Mouse (Mus musculus): ENCODE results near the gene Kirrel.

The Kirrel gene

DNA sequence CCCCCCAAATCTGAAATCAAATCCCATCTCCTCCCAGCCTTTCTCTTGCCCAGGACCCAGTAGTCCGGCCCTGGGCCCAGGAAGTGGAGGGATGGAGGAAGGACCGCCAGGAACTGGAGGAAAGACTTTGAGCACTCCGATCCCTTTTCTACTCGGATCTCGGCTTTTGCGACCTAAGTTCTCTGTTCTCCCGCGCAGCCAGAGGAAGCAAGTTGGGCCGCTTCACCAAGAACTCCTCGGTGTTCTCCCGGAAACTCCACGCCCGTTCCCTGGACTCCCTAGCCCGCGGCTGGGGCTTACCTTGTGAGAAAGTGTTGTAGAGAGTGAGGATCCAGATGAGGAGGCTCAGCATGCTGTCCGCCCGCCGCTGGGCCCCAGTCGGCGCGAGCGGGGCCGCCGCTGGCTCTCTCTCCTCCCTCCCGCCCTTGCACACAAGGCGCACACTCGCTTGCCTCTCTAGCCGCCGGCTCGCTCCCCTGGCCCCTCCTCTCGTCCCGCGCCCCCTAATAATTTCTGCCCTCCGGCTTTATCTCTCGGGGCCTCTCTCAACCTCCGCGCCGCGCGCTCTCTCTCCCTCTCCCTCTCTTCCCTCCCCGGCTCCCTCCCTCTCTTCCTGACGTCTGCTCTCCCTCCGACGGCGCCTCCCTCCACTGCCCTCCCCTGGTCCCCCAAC lies at the start of gene Kirrel:
TSS of gene Kirrel (minus strand) at position 652 of the 673 bp plus-strand sequence.
- in situ Hi-C loops (cut with MboI; ENCODE audit: low pct_unique_long_range_greater_than_20kb in 1 of 2, low sequenced_read_pairs in 2 of 2, unreplicated experiment in 1 of 2): no loop called here

GRCm38 (mm10) chr3:87223636-87224035 lies 49.1 kb upstream of the Kirrel start:
- in situ Hi-C loops (cut with MboI; ENCODE audit: low pct_unique_long_range_greater_than_20kb in 1 of 2, low sequenced_read_pairs in 2 of 2, unreplicated experiment in 1 of 2): no loop called here

GRCm38 (mm10) chr3:87222346-87222745 lies 47.8 kb upstream of the Kirrel start:
- in situ Hi-C loops (cut with MboI; ENCODE audit: low pct_unique_long_range_greater_than_20kb in 1 of 2, low sequenced_read_pairs in 2 of 2, unreplicated experiment in 1 of 2): no loop called here

- in situ Hi-C loops (cut with MboI; ENCODE audit: low pct_unique_long_range_greater_than_20kb in 1 of 2, low sequenced_read_pairs in 2 of 2, unreplicated experiment in 1 of 2): no loop called here
Measured at GRCm38 (mm10) chr3:87215176-87215575, 40.6 kb upstream of the Kirrel start.

DNA sequence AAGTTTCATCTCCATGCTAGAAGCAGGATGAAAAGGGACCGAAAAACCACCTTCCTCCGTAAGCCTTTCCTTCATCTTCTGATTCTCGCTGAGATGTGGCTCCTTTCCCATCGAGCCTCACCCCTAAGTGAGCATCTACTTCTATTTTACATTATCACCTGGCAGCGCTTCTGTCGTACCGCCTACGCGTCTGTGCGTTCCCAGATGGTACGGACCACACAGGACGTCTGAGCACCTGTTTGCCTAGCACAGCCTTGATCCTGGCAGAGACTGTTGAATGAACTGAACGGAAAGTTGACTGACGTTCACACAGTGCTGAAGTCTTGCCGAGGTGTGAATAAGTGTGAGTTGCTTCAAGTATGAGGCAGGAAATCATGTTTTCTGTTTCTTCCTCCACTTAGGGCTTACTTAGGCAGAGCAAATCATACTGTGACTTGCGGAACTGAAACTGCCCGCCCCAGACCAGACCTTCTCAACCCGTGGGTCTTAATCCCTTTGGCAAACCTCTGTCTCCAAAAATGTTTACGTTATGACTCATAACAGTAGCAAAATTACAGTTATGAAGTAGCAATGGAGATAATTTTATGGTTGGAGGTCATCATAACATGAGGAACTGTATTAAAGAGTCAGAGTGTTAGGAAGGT lies 39.8 kb upstream of the Kirrel start:
- in situ Hi-C loops (cut with MboI; ENCODE audit: low pct_unique_long_range_greater_than_20kb in 1 of 2, low sequenced_read_pairs in 2 of 2, unreplicated experiment in 1 of 2): no loop called here

DNA sequence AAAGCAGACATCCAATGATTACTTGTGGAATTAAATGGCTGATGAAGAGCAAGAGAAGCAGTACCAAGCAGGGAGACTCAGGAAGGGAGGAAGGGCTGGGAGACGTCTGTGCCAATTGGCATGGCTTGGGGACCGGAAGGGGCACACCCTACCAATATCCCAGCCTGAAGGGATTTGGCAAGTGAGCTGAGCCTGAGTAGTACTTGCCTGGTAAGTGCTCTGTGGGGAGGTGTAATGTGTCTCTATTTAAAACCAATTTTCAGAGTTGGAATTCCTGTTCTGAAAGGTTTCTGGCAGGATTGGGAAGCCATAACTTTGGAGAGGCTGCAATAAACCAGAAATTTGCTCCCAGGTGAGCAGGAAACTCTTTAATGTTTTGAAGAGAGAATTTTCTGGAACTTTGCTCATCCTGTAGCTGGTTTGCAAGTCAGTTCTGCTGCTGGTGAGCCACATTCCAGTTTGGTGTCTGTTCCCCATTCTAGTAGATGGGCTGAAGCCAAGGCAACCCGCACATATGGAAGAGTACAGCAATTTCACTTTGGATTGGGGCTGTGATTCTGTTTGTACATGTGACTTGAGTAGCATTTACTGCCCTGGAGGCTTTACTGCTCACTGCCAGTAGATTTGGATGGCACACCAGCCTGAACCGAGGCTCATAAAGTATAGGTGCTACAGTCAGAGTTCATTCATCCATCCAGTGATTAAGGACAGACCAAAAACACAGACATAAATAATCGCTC lies 32.0 kb upstream of the Kirrel start:
- in situ Hi-C loops (cut with MboI; ENCODE audit: low pct_unique_long_range_greater_than_20kb in 1 of 2, low sequenced_read_pairs in 2 of 2, unreplicated experiment in 1 of 2): no loop called here

DNA sequence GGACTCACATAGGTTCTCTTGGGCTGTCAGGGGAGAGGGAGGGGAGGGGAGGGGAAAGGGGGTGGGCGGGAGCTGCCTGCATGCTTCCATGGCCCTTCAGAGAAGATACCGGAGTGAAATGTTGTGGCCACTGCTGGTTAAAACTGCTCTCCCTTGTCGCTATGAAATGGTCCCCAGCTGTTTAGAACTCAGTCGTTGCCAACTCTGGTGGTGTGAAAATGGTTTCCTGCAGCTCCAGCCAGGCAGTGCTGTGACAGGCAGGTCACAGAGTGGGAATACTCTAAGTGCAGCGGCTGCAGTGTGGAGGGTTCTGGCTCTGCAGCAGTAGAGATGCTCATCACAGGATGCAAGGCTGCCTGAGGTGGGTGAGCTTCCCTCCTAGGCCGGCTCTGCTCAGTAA lies 22.1 kb upstream of the Kirrel start:
- in situ Hi-C loops (cut with MboI; ENCODE audit: low pct_unique_long_range_greater_than_20kb in 1 of 2, low sequenced_read_pairs in 2 of 2, unreplicated experiment in 1 of 2): no loop called here

GRCm38 (mm10) chr3:87195041-87195440 lies 20.5 kb upstream of the Kirrel start:
- in situ Hi-C loops (cut with MboI; ENCODE audit: low pct_unique_long_range_greater_than_20kb in 1 of 2, low sequenced_read_pairs in 2 of 2, unreplicated experiment in 1 of 2): no loop called here

DNA sequence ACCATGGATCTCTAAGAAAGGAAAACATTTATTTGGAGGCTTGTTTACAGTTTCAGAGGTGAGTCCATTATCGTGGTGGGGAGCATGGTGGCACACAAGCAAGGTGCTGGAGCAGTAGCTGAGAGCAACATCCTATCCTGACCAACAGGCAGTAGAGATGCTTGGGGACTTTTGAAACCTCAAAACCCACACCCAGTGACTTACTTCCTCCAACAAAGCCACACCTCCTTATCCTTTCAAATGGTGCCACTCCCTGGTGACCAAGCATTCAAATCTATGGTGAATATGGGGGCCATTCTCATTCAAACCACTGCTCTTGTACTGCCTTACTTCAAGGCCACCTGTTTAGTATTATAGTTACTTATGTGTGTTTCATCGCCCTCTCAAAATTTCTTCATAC lies 20.0 kb upstream of the Kirrel start:
- in situ Hi-C loops (cut with MboI; ENCODE audit: low pct_unique_long_range_greater_than_20kb in 1 of 2, low sequenced_read_pairs in 2 of 2, unreplicated experiment in 1 of 2): no loop called here

DNA sequence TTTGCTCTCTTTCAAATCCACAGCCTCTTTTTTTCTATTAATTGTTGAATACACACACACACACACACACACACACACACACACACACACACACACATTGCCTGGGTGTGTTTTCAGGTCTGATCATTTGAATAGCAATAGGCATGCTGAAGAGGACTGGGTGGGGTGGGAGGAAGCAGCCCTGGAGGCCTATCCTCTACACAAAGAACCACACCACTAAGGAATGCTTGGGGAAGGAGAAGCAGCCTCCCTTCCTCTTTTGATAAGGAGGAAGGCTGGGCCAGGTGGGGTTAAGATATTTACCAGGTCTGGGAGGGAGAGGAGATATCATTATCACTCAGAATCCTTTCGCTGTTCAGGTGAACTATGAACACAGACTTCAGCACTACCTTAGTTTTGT lies 19.2 kb upstream of the Kirrel start:
- in situ Hi-C loops (cut with MboI; ENCODE audit: low pct_unique_long_range_greater_than_20kb in 1 of 2, low sequenced_read_pairs in 2 of 2, unreplicated experiment in 1 of 2): no loop called here

- in situ Hi-C loops (cut with MboI; ENCODE audit: low pct_unique_long_range_greater_than_20kb in 1 of 2, low sequenced_read_pairs in 2 of 2, unreplicated experiment in 1 of 2): no loop called here
Measured at GRCm38 (mm10) chr3:87193352-87193751, 18.8 kb upstream of the Kirrel start.

GRCm38 (mm10) chr3:87176687-87177086 lies 2.1 kb upstream of the Kirrel start:
- in situ Hi-C loops (cut with MboI; ENCODE audit: low pct_unique_long_range_greater_than_20kb in 1 of 2, low sequenced_read_pairs in 2 of 2, unreplicated experiment in 1 of 2): loop anchor here (5.0 kb wide), 1 partner anchor 89 kb away; no protein-coding TSS in a partner anchor

DNA sequence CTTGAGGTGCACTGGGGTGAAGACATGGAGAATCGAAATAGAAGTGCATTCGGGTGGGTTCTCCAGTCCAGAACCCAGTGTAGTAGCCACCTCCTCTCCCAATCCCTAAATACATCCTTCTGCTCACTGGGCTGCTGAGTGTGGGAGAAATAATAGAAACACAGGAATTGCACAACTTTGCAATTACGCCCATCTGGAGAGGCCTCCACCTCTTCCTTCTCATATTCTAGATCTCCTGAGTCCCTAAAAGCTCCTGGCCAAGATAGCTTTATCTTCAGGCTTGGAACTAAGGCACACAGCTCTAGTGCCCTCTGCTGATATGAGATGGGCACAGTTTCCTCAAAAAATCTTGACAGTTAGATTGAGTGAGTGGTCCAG lies 880 bp upstream of the Kirrel start:
- in situ Hi-C loops (cut with MboI; ENCODE audit: low pct_unique_long_range_greater_than_20kb in 1 of 2, low sequenced_read_pairs in 2 of 2, unreplicated experiment in 1 of 2): loop anchor here (5.0 kb wide), 1 partner anchor 88 kb away; no protein-coding TSS in a partner anchor

DNA sequence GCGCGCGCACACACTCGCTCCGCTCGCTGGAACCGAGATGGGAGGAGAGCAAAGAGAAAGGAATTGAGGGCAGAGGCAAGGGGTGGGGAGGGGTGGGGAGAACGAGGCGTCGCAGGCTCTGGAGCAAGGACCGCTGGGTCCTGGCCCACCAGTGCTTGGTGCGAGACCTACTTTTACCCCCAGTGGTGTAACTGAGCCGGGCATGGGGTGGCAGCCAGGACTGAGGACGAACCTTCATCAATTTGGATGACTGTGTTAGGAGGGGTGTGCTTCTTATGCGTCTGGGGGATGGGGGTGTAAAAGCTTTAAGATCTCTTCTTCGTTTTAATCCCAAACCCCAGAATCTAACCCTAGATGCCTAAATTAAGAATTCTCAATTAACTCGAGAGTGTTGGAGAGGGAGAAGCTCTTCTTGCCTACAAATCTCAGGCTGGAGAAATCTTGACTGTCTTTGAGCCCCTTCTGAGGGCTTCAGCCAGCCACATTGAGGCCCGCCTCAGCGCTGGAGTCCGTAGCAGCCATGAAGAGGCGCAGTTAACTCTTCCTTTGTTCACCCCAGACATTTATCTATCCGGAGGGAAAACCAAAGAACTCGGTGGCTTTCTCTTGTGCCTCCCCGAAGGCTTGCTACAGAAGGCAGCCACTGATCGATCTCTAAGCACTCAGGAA lies 356 bp upstream of the Kirrel start:
- in situ Hi-C loops (cut with MboI; ENCODE audit: low pct_unique_long_range_greater_than_20kb in 1 of 2, low sequenced_read_pairs in 2 of 2, unreplicated experiment in 1 of 2): loop anchor here (5.0 kb wide), 1 partner anchor 88 kb away; no protein-coding TSS in a partner anchor

DNA sequence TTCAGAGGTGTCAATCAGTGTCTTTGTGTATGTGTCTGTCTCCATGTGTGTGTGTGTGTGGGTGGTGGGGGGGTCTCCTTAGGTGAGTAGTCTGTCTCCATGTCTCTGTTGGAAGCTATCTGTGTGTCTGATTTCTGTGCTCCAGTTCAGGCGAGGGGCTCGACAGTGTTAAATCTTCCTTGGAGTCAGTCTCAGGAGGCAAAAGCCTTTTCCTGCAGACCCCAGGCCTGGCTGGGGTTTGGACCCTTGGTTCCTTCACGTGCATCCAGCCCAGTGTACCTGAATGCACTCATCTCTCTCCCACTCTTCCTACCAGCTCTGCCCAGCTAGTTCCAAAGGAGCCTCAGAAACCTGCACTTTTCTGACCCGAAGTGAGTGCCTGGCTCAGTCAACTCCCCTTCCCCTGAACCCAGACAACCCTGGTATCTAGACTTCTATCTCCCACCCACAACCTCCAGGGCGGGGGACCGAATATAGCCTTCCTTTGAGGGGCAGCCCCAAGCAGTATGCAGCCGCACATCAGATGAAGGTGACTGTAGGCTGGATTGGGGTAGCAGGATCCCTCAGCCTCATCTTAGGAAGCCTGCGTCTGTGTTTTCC lies 961 bp downstream of the Kirrel start:
- in situ Hi-C loops (cut with MboI; ENCODE audit: low pct_unique_long_range_greater_than_20kb in 1 of 2, low sequenced_read_pairs in 2 of 2, unreplicated experiment in 1 of 2): no loop called here

- in situ Hi-C loops (cut with MboI; ENCODE audit: low pct_unique_long_range_greater_than_20kb in 1 of 2, low sequenced_read_pairs in 2 of 2, unreplicated experiment in 1 of 2): no loop called here
Measured at GRCm38 (mm10) chr3:87173103-87173444, 1.5 kb downstream of the Kirrel start.

GRCm38 (mm10) chr3:87172351-87173102 lies 2.0 kb downstream of the Kirrel start:
- in situ Hi-C loops (cut with MboI; ENCODE audit: low pct_unique_long_range_greater_than_20kb in 1 of 2, low sequenced_read_pairs in 2 of 2, unreplicated experiment in 1 of 2): no loop called here
